Mouse (Mus musculus): ENCODE results near the gene Cyfip2. TPM values are rescaled to one million over a fixed set of nuclear protein-coding genes. Genes with fewer than 3 reads are reported as not detected.

The Cyfip2 gene
- polyA plus RNA-seq, 2 experiments = 1.6 to 2.6 TPM

DNA sequence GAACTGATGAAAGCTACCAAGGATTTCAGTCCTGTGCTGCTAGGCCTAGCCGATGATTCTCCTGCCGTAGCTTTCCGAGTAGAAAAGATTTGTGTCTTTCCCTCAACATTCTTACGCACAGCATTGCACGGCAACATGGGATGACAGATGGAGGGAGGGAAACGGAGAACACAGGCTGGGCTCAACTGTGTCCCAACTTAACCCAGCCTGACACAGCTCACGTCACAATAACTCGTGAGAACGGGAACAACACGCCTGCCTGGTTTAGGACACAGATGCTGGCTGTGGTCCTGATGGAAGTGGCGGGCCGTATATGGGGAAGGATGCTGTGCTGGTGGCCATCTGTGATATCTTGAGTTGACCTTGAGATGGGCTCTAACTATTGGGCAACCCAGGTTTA, 34.0 kb downstream of the Cyfip2 start:
- Histone ChIP-seq H3K4me2 (ENCODE audit: low read depth) (no peak overlapping the region), H3K4me3 (ENCODE audit: insufficient read depth in 1 of 2, low read depth in 2 of 2, low read length in 2 of 2) (no peak overlapping the region), H3K4me1 (replicated peaks; ENCODE audit: control insufficient read depth in 2 of 2, insufficient read depth in 2 of 2, low read length in 1 of 2) (no peaks in the 10 kb centered on the region), H3K9ac (replicated peaks) (no peak overlapping the region), H3K27me3 (ENCODE audit: control insufficient read depth, insufficient read depth, low read length) (no peaks in the 10 kb centered on the region), H3K9me3 (ENCODE audit: control insufficient read depth, low read length) (no peaks in the 10 kb centered on the region), H3K27ac (no peak overlapping the region), H3K36me3 (replicated peaks; ENCODE audit: control insufficient read depth, insufficient read depth, low read depth) (no peaks in the 10 kb centered on the region)
- 73% methylated on average over 12 of the region's 12 CpGs for WGBS (ENCODE audit: insufficient replicate concordance)
- TF ChIP-seq EP300 (IDR thresholded peaks at IDR 0.05; ENCODE audit: low read depth) (no peak), CTCF (IDR thresholded peaks at IDR 0.05; ENCODE audit: low read depth) (no peak)
- ATAC-seq (ENCODE audit: insufficient read depth) (no peak), DNase-seq (ENCODE audit: low read depth in 3 of 3, low spot score in 3 of 3) (no peak)

DNA sequence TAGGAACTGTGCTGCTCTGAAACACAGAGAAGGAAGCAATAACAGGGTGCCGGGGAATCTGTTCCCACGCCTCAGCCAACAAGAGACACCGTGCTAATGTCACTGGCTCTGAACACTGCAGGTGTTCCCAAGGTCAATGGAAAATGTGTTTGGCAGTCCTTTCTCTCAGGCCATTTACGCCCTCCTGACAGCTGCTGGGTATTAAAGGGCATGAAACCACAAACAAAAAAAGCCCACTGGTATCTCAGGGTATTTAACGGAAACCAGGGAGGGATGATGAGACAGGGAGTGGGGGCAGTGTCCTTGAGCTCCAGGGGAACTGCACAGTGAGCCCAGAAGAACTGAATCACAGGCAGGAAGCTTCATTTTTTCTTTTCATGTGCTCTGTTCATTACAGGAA, 34.5 kb downstream of the Cyfip2 start:
- no peak for TF ChIP-seq EP300 (IDR thresholded peaks at IDR 0.05; ENCODE audit: low read depth)
- TF ChIP-seq CTCF (IDR thresholded peaks at IDR 0.05; ENCODE audit: low read depth) = no peak
- WGBS (ENCODE audit: insufficient replicate concordance) = 69% methylated on average over 5 of the region's 5 CpGs
- no peak overlapping the region for H3K4me2 ChIP-seq (ENCODE audit: low read depth)
- ATAC-seq (ENCODE audit: insufficient read depth) = no peak
- no peak for DNase-seq (ENCODE audit: low read depth in 3 of 3, low spot score in 3 of 3)
- no peak overlapping the region for H3K4me3 ChIP-seq (ENCODE audit: insufficient read depth in 1 of 2, low read depth in 2 of 2, low read length in 2 of 2)
- no peaks in the 10 kb centered on the region for H3K27me3 ChIP-seq (ENCODE audit: control insufficient read depth, insufficient read depth, low read length)
- no peaks in the 10 kb centered on the region for H3K9me3 ChIP-seq (ENCODE audit: control insufficient read depth, low read length)
- H3K4me1 ChIP-seq (replicated peaks; ENCODE audit: control insufficient read depth in 2 of 2, insufficient read depth in 2 of 2, low read length in 1 of 2) = no peaks in the 10 kb centered on the region
- H3K9ac ChIP-seq (replicated peaks) = no peak overlapping the region
- no peak overlapping the region for H3K27ac ChIP-seq
- no peaks in the 10 kb centered on the region for H3K36me3 ChIP-seq (replicated peaks; ENCODE audit: control insufficient read depth, insufficient read depth, low read depth)

DNA sequence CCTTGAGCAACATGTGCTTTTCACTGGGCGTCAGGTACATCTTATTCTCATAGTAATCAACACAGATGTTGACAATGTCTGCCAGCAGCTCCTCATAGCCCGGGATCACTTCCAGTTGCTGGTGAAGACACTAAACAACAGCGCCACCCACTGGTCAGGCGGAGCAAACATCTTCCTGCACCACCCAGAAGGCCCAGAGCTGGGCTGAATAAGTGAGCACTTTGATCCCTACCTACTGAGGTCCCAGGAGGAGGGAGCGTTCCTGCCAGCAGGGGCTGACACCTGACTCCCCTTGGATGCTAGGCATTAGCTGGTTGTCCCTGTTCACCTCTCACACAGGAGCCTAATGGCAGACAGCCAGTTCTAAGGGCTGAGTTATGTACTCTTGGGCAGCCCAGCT, 35.9 kb downstream of the Cyfip2 start:
- no peak for ATAC-seq (ENCODE audit: insufficient read depth)
- Histone ChIP-seq H3K4me3 (ENCODE audit: insufficient read depth in 1 of 2, low read depth in 2 of 2, low read length in 2 of 2) (no peak overlapping the region), H3K4me1 (replicated peaks; ENCODE audit: control insufficient read depth in 2 of 2, insufficient read depth in 2 of 2, low read length in 1 of 2) (no peaks in the 10 kb centered on the region), H3K27ac (no peak overlapping the region), H3K4me2 (ENCODE audit: low read depth) (no peak overlapping the region), H3K9me3 (ENCODE audit: control insufficient read depth, low read length) (no peaks in the 10 kb centered on the region), H3K9ac (replicated peaks) (no peak overlapping the region), H3K27me3 (ENCODE audit: control insufficient read depth, insufficient read depth, low read length) (no peaks in the 10 kb centered on the region), H3K36me3 (replicated peaks; ENCODE audit: control insufficient read depth, insufficient read depth, low read depth) (no peaks in the 10 kb centered on the region)
- TF ChIP-seq CTCF (IDR thresholded peaks at IDR 0.05; ENCODE audit: low read depth) (peak; percentile 76), EP300 (IDR thresholded peaks at IDR 0.05; ENCODE audit: low read depth) (no peak)
- peak in 2 of 3 experiments; percentile 11 to 23 for DNase-seq (ENCODE audit: low read depth in 3 of 3, low spot score in 3 of 3)
- whole genome bisulfite sequencing (ENCODE audit: insufficient replicate concordance) = 44% methylated on average over 5 of the region's 5 CpGs

DNA sequence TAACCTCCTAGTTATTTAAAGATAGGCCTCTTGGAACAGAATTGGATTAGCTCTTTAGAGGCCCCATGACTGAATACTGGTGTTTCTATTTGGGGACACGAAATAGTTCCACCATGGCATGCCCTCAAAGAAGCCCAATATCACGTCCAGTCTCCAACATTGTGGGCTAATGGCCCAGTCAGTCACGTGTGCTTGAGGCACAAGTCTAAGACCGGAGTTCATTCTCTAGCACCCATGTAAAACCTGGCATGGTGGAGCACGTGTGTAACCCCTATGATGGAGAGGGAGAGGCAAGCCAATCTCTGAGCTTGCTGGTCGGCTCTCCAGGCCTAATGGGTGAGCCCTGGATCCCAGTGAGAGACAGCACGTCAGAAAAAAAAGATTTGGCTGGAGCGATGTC, 36.5 kb downstream of the Cyfip2 start:
- no peaks in the 10 kb centered on the region for H3K4me1 ChIP-seq (replicated peaks; ENCODE audit: control insufficient read depth in 2 of 2, insufficient read depth in 2 of 2, low read length in 1 of 2)
- TF ChIP-seq EP300 (IDR thresholded peaks at IDR 0.05; ENCODE audit: low read depth) = no peak
- ATAC-seq (ENCODE audit: insufficient read depth) = no peak
- 66% methylated on average over 8 of the region's 8 CpGs for WGBS (ENCODE audit: insufficient replicate concordance)
- H3K4me3 ChIP-seq (ENCODE audit: insufficient read depth in 1 of 2, low read depth in 2 of 2, low read length in 2 of 2) = no peak overlapping the region
- H3K9me3 ChIP-seq (ENCODE audit: control insufficient read depth, low read length) = no peaks in the 10 kb centered on the region
- H3K4me2 ChIP-seq (ENCODE audit: low read depth) = no peak overlapping the region
- no peak overlapping the region for H3K27ac ChIP-seq
- DNase-seq (ENCODE audit: low read depth in 3 of 3, low spot score in 3 of 3) = no peak
- H3K9ac ChIP-seq (replicated peaks) = no peak overlapping the region
- no peaks in the 10 kb centered on the region for H3K36me3 ChIP-seq (replicated peaks; ENCODE audit: control insufficient read depth, insufficient read depth, low read depth)
- no peaks in the 10 kb centered on the region for H3K27me3 ChIP-seq (ENCODE audit: control insufficient read depth, insufficient read depth, low read length)

DNA sequence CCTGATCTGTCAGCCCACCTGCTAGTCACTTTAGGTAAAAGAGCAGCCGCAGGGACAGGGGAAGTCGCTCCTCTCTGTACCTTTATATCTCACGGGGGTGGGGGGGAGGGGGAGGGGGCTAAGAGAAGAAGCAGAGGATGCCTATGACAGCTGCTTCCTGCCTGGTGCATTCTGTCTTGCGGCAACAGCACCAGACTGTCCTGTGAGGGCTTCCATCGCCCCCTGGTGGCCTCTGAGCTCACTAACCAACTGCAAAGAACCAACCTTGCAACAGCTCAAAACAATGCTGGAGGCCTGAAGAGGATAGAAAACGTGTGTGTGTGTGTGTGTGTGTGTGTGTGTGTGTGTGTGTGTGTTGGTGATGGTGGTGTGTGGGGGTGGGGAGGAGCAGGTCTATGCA, 37.4 kb downstream of the Cyfip2 start:
- H3K36me3 ChIP-seq (replicated peaks; ENCODE audit: control insufficient read depth, insufficient read depth, low read depth) = no peaks in the 10 kb centered on the region
- peak; percentile 28; the same call in 1 of the 2 replicates for ATAC-seq (ENCODE audit: insufficient read depth)
- DNase-seq (ENCODE audit: low read depth in 3 of 3, low spot score in 3 of 3) = peak; percentile 31 to 45 (median 44)
- H3K4me2 ChIP-seq (ENCODE audit: low read depth) = no peak overlapping the region
- TF ChIP-seq EP300 (IDR thresholded peaks at IDR 0.05; ENCODE audit: low read depth) (no peak), CTCF (IDR thresholded peaks at IDR 0.05; ENCODE audit: low read depth) (peak; percentile 91)
- H3K4me3 ChIP-seq (ENCODE audit: insufficient read depth in 1 of 2, low read depth in 2 of 2, low read length in 2 of 2) = no peak overlapping the region
- no peaks in the 10 kb centered on the region for H3K27me3 ChIP-seq (ENCODE audit: control insufficient read depth, insufficient read depth, low read length)
- no peak overlapping the region for H3K9ac ChIP-seq (replicated peaks)
- H3K27ac ChIP-seq = no peak overlapping the region
- H3K9me3 ChIP-seq (ENCODE audit: control insufficient read depth, low read length) = no peaks in the 10 kb centered on the region
- WGBS (ENCODE audit: insufficient replicate concordance) = 6% methylated on average over 6 of the region's 6 CpGs
- H3K4me1 ChIP-seq (replicated peaks; ENCODE audit: control insufficient read depth in 2 of 2, insufficient read depth in 2 of 2, low read length in 1 of 2) = no peaks in the 10 kb centered on the region
